Comparison of ENCODE assay signal across 9 mouse cellular contexts in genomic region chr11:106742388-106742841, GRCm38 (mm10). TPM values are rescaled to one million over a fixed set of nuclear protein-coding genes. Genes with fewer than 3 reads are reported as not detected.
DNase-seq lines count a peak whose midpoint lies in the region; ATAC-seq and TF ChIP-seq lines count a peak whose summit lies in the region.
"Had no signal": no experiment of that assay in that cellular context is flagged by ENCODE, and none has a peak within 500 bp of the region (broad histone marks: within the 10 kb centered on the region; RNA-seq: fewer than 3 reads in every experiment).

No protein-coding gene starts in this region.

- DNase-seq in limb, embryonic 14.5 days (ENCODE audit: low spot score) = peak; percentile 50
- no peak for DNase-seq in limb, embryonic 10.5 days (ENCODE audit: low spot score)
- peak; percentile 50 for DNase-seq in ES-CJ7 (ENCODE audit: low read depth, low spot score)
- DNase-seq in T-cell, adult 2 months (ENCODE audit: low spot score) = peak; percentile 63
- DNase-seq in mesoderm, embryonic 11.5 days (ENCODE audit: low read depth, low spot score) = peak; percentile 42
- DNase-seq in urinary bladder, postnatal 10 days (ENCODE audit: low spot score) = no peak
- no peak for DNase-seq in B cell, adult 2 months
- DNase-seq: kidney, postnatal 14 days; liver, embryonic 13.5 days had no signal

- ATAC-seq in limb, embryonic 14.5 days (ENCODE audit: low FRiP score, low read depth) = no peak

- 52% methylated on average over 6 of the region's 6 CpGs for WGBS in limb, embryonic 14.5 days
- 63% methylated on average over 6 of the region's 6 CpGs for WGBS in limb, embryonic 10.5 days

- H3K27ac ChIP-seq in limb, embryonic 14.5 days (replicated peaks; ENCODE audit: low read depth, low read length) = no peak overlapping the region
- H3K27ac ChIP-seq in limb, embryonic 10.5 days = no peak overlapping the region
- H3K27ac ChIP-seq: liver, embryonic 13.5 days had no signal

- H3K9ac ChIP-seq in limb, embryonic 14.5 days (ENCODE audit: low read depth, low read length, severe bottlenecking) = no peak overlapping the region
- H3K9ac ChIP-seq: liver, embryonic 13.5 days had no signal

- H3K4me1 ChIP-seq in limb, embryonic 14.5 days (ENCODE audit: control insufficient read depth, insufficient read depth, low read length) = no peaks in the 10 kb centered on the region
- H3K4me1 ChIP-seq in limb, embryonic 10.5 days = peaks cover 4% of the 10 kb centered on the region

- no peaks in the 10 kb centered on the region for H3K27me3 ChIP-seq in limb, embryonic 14.5 days (ENCODE audit: control insufficient read depth, insufficient read depth, low read length)
- no peaks in the 10 kb centered on the region for H3K27me3 ChIP-seq in limb, embryonic 10.5 days (ENCODE audit: low read depth, poor library complexity, severe bottlenecking)
- H3K27me3 ChIP-seq: liver, embryonic 13.5 days had no signal

- no peak overlapping the region for H3K4me3 ChIP-seq in limb, embryonic 14.5 days (replicated peaks; ENCODE audit: low read length)
- no peak overlapping the region for H3K4me3 ChIP-seq in limb, embryonic 10.5 days
- H3K4me3 ChIP-seq: liver, embryonic 13.5 days had no signal

- no peaks in the 10 kb centered on the region for H3K36me3 ChIP-seq in limb, embryonic 14.5 days (ENCODE audit: control insufficient read depth, insufficient read depth, low read length)
- H3K36me3 ChIP-seq in limb, embryonic 10.5 days = no peaks in the 10 kb centered on the region
- H3K36me3 ChIP-seq: liver, embryonic 13.5 days had no signal

- no peak overlapping the region for H3K4me2 ChIP-seq in limb, embryonic 14.5 days (replicated peaks; ENCODE audit: low read depth, low read length, severe bottlenecking)
- H3K4me2 ChIP-seq: liver, embryonic 13.5 days had no signal

- H3K9me3 ChIP-seq in limb, embryonic 14.5 days (ENCODE audit: control insufficient read depth, low read length) = no peaks in the 10 kb centered on the region
- no peaks in the 10 kb centered on the region for H3K9me3 ChIP-seq in limb, embryonic 10.5 days (replicated peaks)
- H3K9me3 ChIP-seq: liver, embryonic 13.5 days had no signal

- TF ChIP-seq POLR2A in limb, embryonic 14.5 days (IDR thresholded peaks at IDR 0.05; ENCODE audit: borderline replicate concordance, extremely low read depth, insufficient read depth, insufficient read length) = no peak

RNA-seq across cellular contexts. Expression of gene Pecam1, which starts 8.0 kb away (rescaled TPM):
- polyA plus RNA-seq in limb, embryonic 14.5 days (2012; rRNA removed) = 39.0 and 44.2 TPM in 2 replicates
- polyA plus RNA-seq in limb, embryonic 14.5 days (2014; fragmentation: Nextera tagmentation; extraction: Ambion mirVana) = 39.0 and 40.5 TPM in 2 replicates
- 25.9 and 28.8 TPM in 2 replicates for polyA plus RNA-seq in limb, embryonic 10.5 days (2016; fragmentation: Nextera tagmentation; extraction: Ambion mirVana)

RNA-seq across cellular contexts. Expression of gene Milr1, which starts 8.6 kb away (rescaled TPM):
- polyA plus RNA-seq in limb, embryonic 14.5 days (2012; rRNA removed) = 0.86 and 1.9 TPM in 2 replicates
- polyA plus RNA-seq in limb, embryonic 14.5 days (2014; fragmentation: Nextera tagmentation; extraction: Ambion mirVana) = 2.1 and 3.1 TPM in 2 replicates
- 0.67 and 1.2 TPM in 2 replicates for polyA plus RNA-seq in limb, embryonic 10.5 days (2016; fragmentation: Nextera tagmentation; extraction: Ambion mirVana)

RNA-seq across cellular contexts. Expression of gene Polg2, which starts 36.9 kb away (rescaled TPM):
- 13.6 and 13.7 TPM in 2 replicates for polyA plus RNA-seq in limb, embryonic 14.5 days (2012; rRNA removed)
- polyA plus RNA-seq in limb, embryonic 14.5 days (2014; fragmentation: Nextera tagmentation; extraction: Ambion mirVana) = 12.7 and 13.7 TPM in 2 replicates
- 10.7 and 11.2 TPM in 2 replicates for polyA plus RNA-seq in limb, embryonic 10.5 days (2016; fragmentation: Nextera tagmentation; extraction: Ambion mirVana)

RNA-seq across cellular contexts. Expression of gene Ddx5, which starts 46.6 kb away (rescaled TPM):
- 461 and 503 TPM in 2 replicates for polyA plus RNA-seq in limb, embryonic 14.5 days (2012; rRNA removed)
- polyA plus RNA-seq in limb, embryonic 14.5 days (2014; fragmentation: Nextera tagmentation; extraction: Ambion mirVana) = 351 and 367 TPM in 2 replicates
- 319 and 354 TPM in 2 replicates for polyA plus RNA-seq in limb, embryonic 10.5 days (2016; fragmentation: Nextera tagmentation; extraction: Ambion mirVana)

RNA-seq across cellular contexts. Expression of gene Cep95, which starts 46.6 kb away (rescaled TPM):
- 24.3 and 32.6 TPM in 2 replicates for polyA plus RNA-seq in limb, embryonic 14.5 days (2012; rRNA removed)
- polyA plus RNA-seq in limb, embryonic 14.5 days (2014; fragmentation: Nextera tagmentation; extraction: Ambion mirVana) = 16.1 and 20.6 TPM in 2 replicates
- 18.0 and 19.0 TPM in 2 replicates for polyA plus RNA-seq in limb, embryonic 10.5 days (2016; fragmentation: Nextera tagmentation; extraction: Ambion mirVana)

Comparison
In these comparisons a context has a peak if more than half of its experiments do, and no peak if none do; other contexts are left out.
1. DNase-seq: peak in limb, embryonic 14.5 days (single experiment), ES-CJ7 (single experiment), T-cell, adult 2 months (single experiment) and mesoderm, embryonic 11.5 days (single experiment); none in limb, embryonic 10.5 days (single experiment), urinary bladder, postnatal 10 days (single experiment) and B cell, adult 2 months (0 of 2).